Mouse (Mus musculus) left cerebral cortex, postnatal 10 days (tissue): Measurements from ENCODE around the gene Idh3b. TPM values are rescaled to one million over a fixed set of nuclear protein-coding genes. Genes with fewer than 3 reads are reported as not detected.

Experiments used
- DNase-seq, 2 experiments: peaks; one replicate each; pipeline ENCODE4 v3.0.0; 2021 to 2022; ENCODE audit warnings: low spot score in 2 of 2, mixed read lengths in 1 of 2; ENCODE audit errors: extremely low spot score in 1 of 2
- intact Hi-C: fragments of 180-260 bp; cut with DNase I; formaldehyde crosslinking; loops from one replicate; pipeline ENCODE4 v1.15.1; 2025
- total RNA-seq, 2 experiments: library from RNA; stranded (reverse); gene quantifications; 2 replicates each; pipeline ENCODE4 v1.2.3; 2021

The Idh3b gene
- total RNA-seq, result 100 to 1,000 TPM; 210 to 228 TPM

- DNase-seq, result peak; percentile 87 to 93
- intact Hi-C loops, result no loop called here
Measured at GRCm38 (mm10) chr2:130283854-130284654, at the start of gene Idh3b. TSS of gene Idh3b (minus strand) at chr2:130284547.

- no peak for DNase-seq
- intact Hi-C loops, result no loop called here
Measured at GRCm38 (mm10) chr2:130329502-130329901, 45.2 kb upstream of the Idh3b start.

GRCm38 (mm10) chr2:130327057-130327456 is 42.7 kb upstream of the Idh3b start:
- intact Hi-C loops, result no loop called here
- no peak for DNase-seq

GRCm38 (mm10) chr2:130303014-130303413 is 18.7 kb upstream of the Idh3b start:
- DNase-seq, result no peak
- intact Hi-C loops, result no loop called here

GRCm38 (mm10) chr2:130297580-130297979 is 13.2 kb upstream of the Idh3b start:
- intact Hi-C loops, result loop anchor here (5.0 kb wide), 1 partner anchor 65 kb away; no protein-coding TSS in a partner anchor
- DNase-seq, result no peak

GRCm38 (mm10) chr2:130296134-130296745 is 11.9 kb upstream of the Idh3b start:
- intact Hi-C loops, result loop anchor here (5.0 kb wide), 1 partner anchor 66 kb away; no protein-coding TSS in a partner anchor
- no peak for DNase-seq

GRCm38 (mm10) chr2:130295331-130296133 is 11.2 kb upstream of the Idh3b start:
- intact Hi-C loops, result loop anchor here (5.0 kb wide), 1 partner anchor 67 kb away; no protein-coding TSS in a partner anchor
- peak in 1 of 2 experiments; percentile 76 for DNase-seq

- peak in 1 of 2 experiments; percentile 78 for DNase-seq
- intact Hi-C loops, result loop anchor here (5.0 kb wide), 2 partner anchors 67 to 117 kb away; no protein-coding TSS in a partner anchor
Measured at GRCm38 (mm10) chr2:130294936-130295277, 10.6 kb upstream of the Idh3b start, which contains the start of gene Ebf4. TSS of gene Ebf4 (plus strand) at chr2:130295169.

- no peak for DNase-seq
- intact Hi-C loops, result loop anchor here (5.0 kb wide), 1 partner anchor 118 kb away; no protein-coding TSS in a partner anchor
Measured at GRCm38 (mm10) chr2:130294218-130294935, 10.0 kb upstream of the Idh3b start.

GRCm38 (mm10) chr2:130293486-130293885 is 9.1 kb upstream of the Idh3b start:
- no peak for DNase-seq
- intact Hi-C loops, result loop anchor here (5.0 kb wide), 1 partner anchor 119 kb away; no protein-coding TSS in a partner anchor

- no peak for DNase-seq
- intact Hi-C loops, result loop anchor here (5.0 kb wide), 1 partner anchor 119 kb away; no protein-coding TSS in a partner anchor
Measured at GRCm38 (mm10) chr2:130293009-130293408, 8.7 kb upstream of the Idh3b start.

- intact Hi-C loops, result loop anchor here (5.0 kb wide), 1 partner anchor 121 kb away; no protein-coding TSS in a partner anchor
- peak; percentile 76 to 78 for DNase-seq
Measured at GRCm38 (mm10) chr2:130291434-130291833, 7.1 kb upstream of the Idh3b start.

- intact Hi-C loops, result no loop called here
- no peak for DNase-seq
Measured at GRCm38 (mm10) chr2:130289086-130289485, 4.7 kb upstream of the Idh3b start.

- DNase-seq, result no peak
- intact Hi-C loops, result no loop called here
Measured at GRCm38 (mm10) chr2:130280818-130281217, 3.5 kb downstream of the Idh3b start.

GRCm38 (mm10) chr2:130280224-130280623 is 4.1 kb downstream of the Idh3b start:
- no peak for DNase-seq
- intact Hi-C loops, result no loop called here

GRCm38 (mm10) chr2:130279600-130280091 is 4.7 kb downstream of the Idh3b start:
- intact Hi-C loops, result no loop called here
- DNase-seq, result no peak

- peak in 1 of 2 experiments; percentile 68 for DNase-seq
- intact Hi-C loops, result no loop called here
Measured at GRCm38 (mm10) chr2:130275649-130276048, 8.7 kb downstream of the Idh3b start.

GRCm38 (mm10) chr2:130274862-130275261 is 9.5 kb downstream of the Idh3b start:
- intact Hi-C loops, result no loop called here
- DNase-seq, result no peak
